Mouse (Mus musculus) ES-Bruce4 (cell line): Measurements from ENCODE around the gene Ranbp17.

Experiments used
- CTCF ChIP-seq: IDR thresholded peaks from one replicate; pipeline ENCODE4 v1.8.1; 2011; ENCODE audit warnings: low read depth, low read length
- POLR2A ChIP-seq: IDR thresholded peaks from one replicate; pipeline ENCODE4 v1.8.1; 2011; ENCODE audit warnings: low read length; ENCODE audit not compliant: insufficient read depth

- no peak for TF ChIP-seq CTCF
- no peak for TF ChIP-seq POLR2A
Observed at GRCm38 (mm10) chr11:33197673-33198072, 315.9 kb downstream of the Ranbp17 start.
